12 mouse cellular contexts compared by ENCODE assay signal in genomic region chr9:57641775-57642550, GRCm38 (mm10). TPM values are rescaled to one million over a fixed set of nuclear protein-coding genes. Genes with fewer than 3 reads are reported as not detected.
DNase-seq lines count a peak whose midpoint lies in the region; ATAC-seq and TF ChIP-seq lines count a peak whose summit lies in the region.
"Had no signal": no experiment of that assay in that cellular context is flagged by ENCODE, and none has a peak within 500 bp of the region (broad histone marks: within the 10 kb centered on the region; RNA-seq: fewer than 3 reads in every experiment).

No protein-coding gene starts in this region.

- no peaks in the 10 kb centered on the region for H3K27me3 ChIP-seq in kidney, embryonic 15.5 days
- no peaks in the 10 kb centered on the region for H3K27me3 ChIP-seq in midbrain, postnatal 0 days (ENCODE audit: insufficient read depth, low read length)

- H3K27ac ChIP-seq in kidney, embryonic 15.5 days: peak overlapping the region; percentile 64; the same call in 1 of the 2 replicates
- peak overlapping the region; percentile 38; the same call in 1 of the 2 replicates for H3K27ac ChIP-seq in brown adipose tissue, adult 24 weeks (replicated peaks; ENCODE audit: low read depth, low read length)
- no peak overlapping the region for H3K27ac ChIP-seq in midbrain, postnatal 0 days (ENCODE audit: low read depth, low read length)

- no peak for DNase-seq in kidney, postnatal 25 days
- peak; percentile 55 for DNase-seq in ES-CJ7 (ENCODE audit: low read depth, low spot score)
- no peak for DNase-seq in midbrain, postnatal 0 days (ENCODE audit: low spot score)
- DNase-seq in adrenal gland, postnatal 25 days: no peak
- DNase-seq in gastrocnemius, postnatal 36 days: no peak
- DNase-seq in adrenal gland, adult 8-10 months: no peak
- DNase-seq: cerebellum, adult 2 months; forebrain, postnatal 0 days had no signal

- TF ChIP-seq CTCF in midbrain, postnatal 0 days (IDR thresholded peaks at IDR 0.05): no peak

- WGBS in kidney, embryonic 15.5 days: 82% methylated on average over 13 of the region's 13 CpGs
- 84% methylated on average over 13 of the region's 13 CpGs for WGBS in midbrain, postnatal 0 days

- no peak overlapping the region for H3K4me3 ChIP-seq in kidney, embryonic 15.5 days (replicated peaks)
- no peak overlapping the region for H3K4me3 ChIP-seq in brown adipose tissue, adult 24 weeks (ENCODE audit: insufficient read depth, low read depth, low read length)
- H3K4me3 ChIP-seq in midbrain, postnatal 0 days (ENCODE audit: low read depth, low read length): no peak overlapping the region

- intact Hi-C loops in gastrocnemius, postnatal 36 days (cut with DNase I): no loop called here

- ATAC-seq in kidney, embryonic 15.5 days (replicated peaks; ENCODE audit: low FRiP score): no peak
- no peak for ATAC-seq in midbrain, postnatal 0 days (ENCODE audit: low FRiP score)
- ATAC-seq: forebrain, postnatal 0 days had no signal

- no peaks in the 10 kb centered on the region for H3K9me3 ChIP-seq in kidney, embryonic 15.5 days (replicated peaks)
- H3K9me3 ChIP-seq in midbrain, postnatal 0 days (ENCODE audit: low read length): no peaks in the 10 kb centered on the region

- H3K9ac ChIP-seq in kidney, embryonic 15.5 days: no peak overlapping the region
- no peak overlapping the region for H3K9ac ChIP-seq in midbrain, postnatal 0 days (replicated peaks; ENCODE audit: low read length, poor library complexity, severe bottlenecking)

- peaks cover 81% of the 10 kb centered on the region for H3K4me1 ChIP-seq in kidney, embryonic 15.5 days
- H3K4me1 ChIP-seq in brown adipose tissue, adult 24 weeks (ENCODE audit: control insufficient read depth, insufficient read depth, insufficient read length, low read length): peaks cover 54% of the 10 kb centered on the region
- peaks cover 40% of the 10 kb centered on the region for H3K4me1 ChIP-seq in midbrain, postnatal 0 days (ENCODE audit: insufficient read depth, low read length)

- H3K36me3 ChIP-seq in kidney, embryonic 15.5 days: peaks cover 9% of the 10 kb centered on the region
- peaks cover 11% of the 10 kb centered on the region; the same call in 1 of the 2 replicates for H3K36me3 ChIP-seq in midbrain, postnatal 0 days (ENCODE audit: insufficient read depth, low read length)

- no peak overlapping the region for H3K4me2 ChIP-seq in kidney, embryonic 15.5 days
- 0 out of 2 replicates have a peak overlapping the region, but pooled peaks have one; percentile 74 for H3K4me2 ChIP-seq in midbrain, postnatal 0 days (ENCODE audit: low read depth, low read length, poor library complexity, severe bottlenecking)

RNA-seq across cellular contexts. Expression of gene Csk, which starts 11.5 kb away (rescaled TPM):
- polyA plus RNA-seq in kidney, embryonic 15.5 days (2015; fragmentation: Nextera tagmentation; extraction: Ambion mirVana): 27.2 and 27.9 TPM in 2 replicates
- 16.3 and 16.8 TPM in 2 replicates for polyA plus RNA-seq in brown adipose tissue, adult 24 weeks (2012; ENCODE audit: insufficient read depth, insufficient read length, missing spikeins)
- 133 and 152 TPM in 2 replicates for total RNA-seq in midbrain, postnatal 0 days (2014; rRNA removed)
- 42.4 and 45.5 TPM in 2 replicates for polyA plus RNA-seq in midbrain, postnatal 0 days (2015; fragmentation: Nextera tagmentation; extraction: Ambion mirVana)
- 70.4 and 105 TPM in 2 replicates for total RNA-seq in adrenal gland, postnatal 25 days (2021)
- total RNA-seq in gastrocnemius, postnatal 36 days (2021): 1 to 10 TPM; 8.5 to 9.5 TPM
- total RNA-seq in adrenal gland, adult 8-10 months (2022): 100 to 1,000 TPM in 1 of 4 experiments, 10 to 100 TPM in 3; 78.2 to 121 (median 82.4) TPM

RNA-seq across cellular contexts. Expression of gene Lman1l, which starts 21.4 kb away (rescaled TPM):
- polyA plus RNA-seq in kidney, embryonic 15.5 days (2015; fragmentation: Nextera tagmentation; extraction: Ambion mirVana): not detected in 2 replicates
- not detected in 2 replicates for polyA plus RNA-seq in brown adipose tissue, adult 24 weeks (2012; ENCODE audit: insufficient read depth, insufficient read length, missing spikeins)
- not detected in 2 replicates for total RNA-seq in midbrain, postnatal 0 days (2014; rRNA removed)
- polyA plus RNA-seq in midbrain, postnatal 0 days (2015; fragmentation: Nextera tagmentation; extraction: Ambion mirVana): 0.10 TPM in 1 of 2 replicates, not detected in the other
- total RNA-seq in adrenal gland, postnatal 25 days (2021): not detected in 2 replicates
- not detected for total RNA-seq in gastrocnemius, postnatal 36 days (2021)
- total RNA-seq in adrenal gland, adult 8-10 months (2022): not detected
- total RNA-seq: forebrain, postnatal 0 days; heart, postnatal 36 days; left cerebral cortex, adult 8-10 months had no signal
- polyA plus RNA-seq: cerebellum, adult 2 months; forebrain, postnatal 0 days had no signal

RNA-seq across cellular contexts. Expression of gene Cplx3, which starts 35.9 kb away (rescaled TPM):
- not detected in 2 replicates for polyA plus RNA-seq in kidney, embryonic 15.5 days (2015; fragmentation: Nextera tagmentation; extraction: Ambion mirVana)
- polyA plus RNA-seq in brown adipose tissue, adult 24 weeks (2012; ENCODE audit: insufficient read depth, insufficient read length, missing spikeins): not detected in 2 replicates
- total RNA-seq in midbrain, postnatal 0 days (2014; rRNA removed): 0.09 TPM in 1 of 2 replicates, not detected in the other
- polyA plus RNA-seq in midbrain, postnatal 0 days (2015; fragmentation: Nextera tagmentation; extraction: Ambion mirVana): 1.9 and 2.2 TPM in 2 replicates
- not detected in 2 replicates for total RNA-seq in adrenal gland, postnatal 25 days (2021)
- total RNA-seq in gastrocnemius, postnatal 36 days (2021): not detected
- total RNA-seq in adrenal gland, adult 8-10 months (2022): not detected
- total RNA-seq: heart, postnatal 36 days had no signal

RNA-seq across cellular contexts. Expression of gene Cyp1a2, which starts 41.5 kb away (rescaled TPM):
- not detected in 2 replicates for polyA plus RNA-seq in kidney, embryonic 15.5 days (2015; fragmentation: Nextera tagmentation; extraction: Ambion mirVana)
- polyA plus RNA-seq in brown adipose tissue, adult 24 weeks (2012; ENCODE audit: insufficient read depth, insufficient read length, missing spikeins): not detected in 2 replicates
- not detected in 2 replicates for total RNA-seq in midbrain, postnatal 0 days (2014; rRNA removed)
- polyA plus RNA-seq in midbrain, postnatal 0 days (2015; fragmentation: Nextera tagmentation; extraction: Ambion mirVana): not detected in 2 replicates
- total RNA-seq in adrenal gland, postnatal 25 days (2021): 5.5 TPM in 1 of 2 replicates, not detected in the other
- not detected for total RNA-seq in gastrocnemius, postnatal 36 days (2021)
- total RNA-seq in adrenal gland, adult 8-10 months (2022): under 1 TPM in 2 of 4 experiments, not detected in 2; 0.19 to 0.49 TPM
- total RNA-seq: forebrain, postnatal 0 days; heart, postnatal 36 days; left cerebral cortex, adult 8-10 months had no signal
- polyA plus RNA-seq: cerebellum, adult 2 months; forebrain, postnatal 0 days had no signal

RNA-seq across cellular contexts. Expression of gene Cyp1a1, which starts 45.8 kb away (rescaled TPM):
- 0.08 and 0.22 TPM in 2 replicates for polyA plus RNA-seq in kidney, embryonic 15.5 days (2015; fragmentation: Nextera tagmentation; extraction: Ambion mirVana)
- polyA plus RNA-seq in brown adipose tissue, adult 24 weeks (2012; ENCODE audit: insufficient read depth, insufficient read length, missing spikeins): 2.6 and 4.5 TPM in 2 replicates
- 0.28 TPM in 1 of 2 replicates, not detected in the other for total RNA-seq in midbrain, postnatal 0 days (2014; rRNA removed)
- polyA plus RNA-seq in midbrain, postnatal 0 days (2015; fragmentation: Nextera tagmentation; extraction: Ambion mirVana): 0.09 TPM in 2 replicates
- 0.12 and 0.57 TPM in 2 replicates for total RNA-seq in adrenal gland, postnatal 25 days (2021)
- total RNA-seq in gastrocnemius, postnatal 36 days (2021): under 1 TPM; 0.26 to 0.57 TPM
- under 1 TPM in 2 of 4 experiments, not detected in 2; 0.11 to 0.49 TPM for total RNA-seq in adrenal gland, adult 8-10 months (2022)
- total RNA-seq: heart, postnatal 36 days had no signal
